Mouse (Mus musculus) cerebellum, adult 2 months (tissue): ENCODE results near the gene Fbxo10. TPM values are rescaled to one million over a fixed set of nuclear protein-coding genes. Genes with fewer than 3 reads are reported as not detected.
"Not testable (repeated sequence)": the region's sequence is repeated elsewhere in the genome, so short reads cannot be mapped to it uniquely, and the experiment has no call there.

Experiments used
- DNase-seq, 2 experiments: peaks; one replicate each; pipeline ENCODE4 v3.0.0; 2021
- H3K27ac ChIP-seq: fragments of 200-500 bp; 2 replicates; pipeline ENCODE4 v1.5.1; 2012; ENCODE audit warnings: low read length, control low read depth, inconsistent platforms; ENCODE audit not compliant: insufficient read depth
- H3K27me3 ChIP-seq: fragments of 200-500 bp; 2 replicates; pipeline ENCODE4 v1.6.1; 2012; ENCODE audit warnings: inconsistent platforms, mild to moderate bottlenecking, low read length, moderate library complexity; ENCODE audit not compliant: control insufficient read depth, insufficient read depth
- H3K4me1 ChIP-seq: fragments of 200-500 bp; 2 replicates; pipeline ENCODE4 v1.6.1; 2011; ENCODE audit warnings: low read length; ENCODE audit not compliant: control insufficient read depth, insufficient read depth
- H3K4me3 ChIP-seq: fragments of 200-500 bp; replicated peaks from 2 replicates; pipeline ENCODE3; 2011; ENCODE audit warnings: mild to moderate bottlenecking, low read depth, low read length, control low read depth; ENCODE audit not compliant: insufficient read depth
- CTCF ChIP-seq: fragments of 200-500 bp; IDR thresholded peaks from 2 replicates; pipeline ENCODE4 v1.5.1; 2011; ENCODE audit warnings: low read depth, mild to moderate bottlenecking, control low read depth, low read length, moderate library complexity, borderline replicate concordance; ENCODE audit not compliant: insufficient read depth
- POLR2A ChIP-seq: fragments of 200-500 bp; IDR thresholded peaks from 2 replicates; pipeline ENCODE4 v1.6.1; 2011; ENCODE audit warnings: low read length, control low read depth, borderline replicate concordance; ENCODE audit not compliant: insufficient read depth
- WGBS: fragments of 180-500 bp; shearing (Covaris S2); methylation state at CpG from one replicate; pipeline ENCODE4 v1.1.7; 2018; 5-methylcytosine and 5-hydroxymethylcytosine counted together
- polyA plus RNA-seq: library from polyadenylated mRNA; depleted of rRNA; stranded (reverse); fragments of >200 nt; gene quantifications from 2 replicates; pipeline ENCODE4 v1.2.3, GENCODE M21; 2012; rRNA removed

The Fbxo10 gene
- polyA plus RNA-seq, 1 experiment, result 18.6 TPM

DNA sequence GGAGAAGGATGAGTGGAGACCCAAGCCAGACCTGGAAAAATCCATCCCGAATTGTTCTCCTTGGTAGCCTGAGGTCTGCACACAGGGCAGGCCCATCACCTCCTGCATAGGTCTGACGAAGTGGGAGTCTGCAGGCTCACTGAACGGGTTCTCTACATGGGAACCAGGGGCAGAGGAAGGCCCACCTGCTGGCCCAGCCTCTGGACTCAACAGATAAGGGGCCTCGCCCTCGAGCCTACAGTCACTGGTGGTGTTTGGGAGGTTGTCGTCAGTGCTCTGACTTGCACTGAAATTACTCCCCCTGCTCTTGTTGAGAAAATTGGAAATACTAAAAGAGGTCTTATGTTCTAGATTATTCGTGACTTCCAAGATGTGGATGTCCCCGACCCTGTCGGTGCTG lies 90.6 kb downstream of the Fbxo10 start:
- WGBS, result 93% methylated on average over 9 of the region's 9 CpGs

DNA sequence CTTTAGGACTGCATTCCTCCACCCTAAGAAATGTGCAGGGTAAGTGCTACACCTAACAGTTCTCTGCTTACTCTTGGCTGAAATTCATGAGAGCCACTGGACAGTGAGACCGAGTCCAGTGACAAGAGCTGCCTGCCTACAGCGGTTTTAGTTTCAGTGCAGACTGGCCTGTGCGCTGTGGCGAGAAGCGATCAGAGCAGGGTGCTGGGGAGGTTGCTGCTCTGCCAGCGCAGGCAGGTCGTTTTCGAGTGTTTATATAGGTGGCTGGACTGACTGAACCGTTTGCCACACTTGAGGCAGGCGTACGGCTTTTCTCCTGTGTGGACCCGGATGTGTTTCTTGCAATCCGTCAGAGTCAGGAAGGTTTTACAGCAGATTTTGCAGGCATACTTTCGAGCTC lies 91.2 kb downstream of the Fbxo10 start:
- H3K27ac ChIP-seq, H3K4me1 ChIP-seq, H3K27me3 ChIP-seq, H3K4me3 ChIP-seq, DNase-seq: not testable (repeated sequence)
- 89% methylated on average over 14 of the region's 14 CpGs for WGBS

More for the DNA sequence above, 90.6 kb downstream of the Fbxo10 start:
- no peaks in the 10 kb centered on the region for H3K27me3 ChIP-seq
- no peak overlapping the region for H3K27ac ChIP-seq
- 0 out of 2 replicates have a peak, but pooled peaks cover 3% of the 10 kb centered on the region for H3K4me1 ChIP-seq
- no peak for TF ChIP-seq CTCF
- TF ChIP-seq POLR2A, result no peak
- no peak overlapping the region for H3K4me3 ChIP-seq
- no peak for DNase-seq

- H3K4me1 ChIP-seq, result not testable (repeated sequence)
Measured at GRCm38 (mm10) chr4:44992330-44992729, 92.1 kb downstream of the Fbxo10 start.

GRCm38 (mm10) chr4:44990560-44990959 lies 93.8 kb downstream of the Fbxo10 start:
- no peaks in the 10 kb centered on the region for H3K4me1 ChIP-seq
- no peak overlapping the region for H3K4me3 ChIP-seq
- no peak overlapping the region for H3K27ac ChIP-seq
- no peak for DNase-seq
- TF ChIP-seq POLR2A, result no peak
- TF ChIP-seq CTCF, result no peak
- H3K27me3 ChIP-seq, result no peaks in the 10 kb centered on the region
- WGBS, result 69% methylated on average over 5 of the region's 5 CpGs

More at GRCm38 (mm10) chr4:44992330-44992729, 92.1 kb downstream of the Fbxo10 start:
- H3K27me3 ChIP-seq, DNase-seq, H3K4me3 ChIP-seq, H3K27ac ChIP-seq: not testable (repeated sequence)
- WGBS, result 88% methylated on average over 11 of the region's 11 CpGs

Other genes with a start within 250 kb of the Fbxo10 start
- gene Grhpr, start 103.2 kb downstream of the Fbxo10 start, polyA plus RNA-seq, result 52.0 and 57.4 TPM in 2 replicates
- gene Zbtb5, start 72.2 kb downstream of the Fbxo10 start, polyA plus RNA-seq, result 9.8 and 11.4 TPM in 2 replicates
- gene Polr1e, start 66.0 kb downstream of the Fbxo10 start, polyA plus RNA-seq, result 11.5 and 11.7 TPM in 2 replicates
- gene Tomm5, start 23.5 kb upstream of the Fbxo10 start, polyA plus RNA-seq, result 140 and 155 TPM in 2 replicates
- 8.2 and 8.9 TPM in 2 replicates for gene Frmpd1, start 100.3 kb upstream of the Fbxo10 start, polyA plus RNA-seq
- gene Trmt10b, start 212.5 kb upstream of the Fbxo10 start, polyA plus RNA-seq, result 14.8 and 15.4 TPM in 2 replicates